Mouse (Mus musculus): Measurements from ENCODE around the gene Spats1. TPM values are rescaled to one million over a fixed set of nuclear protein-coding genes. Genes with fewer than 3 reads are reported as not detected.

The Spats1 gene
- polyA plus RNA-seq (2015; fragmentation: Nextera tagmentation; extraction: Ambion mirVana): 0.17 and 0.39 TPM in 2 replicates

DNA sequence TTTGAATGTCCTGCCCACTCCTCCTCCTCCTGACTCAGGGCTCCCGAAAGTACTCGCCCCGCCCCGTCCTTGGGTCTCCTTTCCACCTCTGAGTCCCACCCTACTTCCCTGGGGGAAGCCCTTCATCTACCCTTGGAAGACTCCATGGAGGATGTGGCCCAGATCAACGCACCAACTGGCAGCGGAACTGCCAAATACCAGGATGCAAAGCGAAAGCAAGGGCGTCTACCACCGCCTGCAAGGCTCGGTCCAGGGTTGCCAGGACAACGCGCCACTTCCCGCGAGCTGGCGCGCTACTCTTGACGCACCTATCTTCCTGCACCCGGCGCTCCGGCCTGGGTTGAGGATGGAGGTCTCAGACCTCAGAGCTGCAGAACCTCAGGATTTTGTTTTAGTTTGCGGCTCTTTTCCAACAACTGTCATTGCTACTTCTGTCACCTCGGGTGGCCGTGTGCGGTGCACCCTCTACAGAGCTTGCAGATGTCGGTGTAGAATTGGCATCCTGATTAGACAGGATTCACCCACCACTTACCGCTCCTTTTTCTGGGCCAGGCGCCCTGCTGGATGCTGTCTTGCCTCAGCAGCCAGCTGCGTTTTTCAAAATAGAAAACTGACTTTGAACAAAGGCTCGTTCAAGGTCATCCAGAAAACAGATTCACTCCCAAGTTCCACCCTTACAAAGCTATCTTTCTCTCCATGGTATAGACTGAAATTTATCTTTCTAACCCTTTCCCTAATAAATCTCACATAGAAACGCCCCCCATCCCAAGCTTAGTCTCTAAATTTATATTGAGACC, at the start of gene Spats1:
Gene Spats1, minus strand, starts transcription at position 747 of the 797 bp plus-strand sequence.
- H3K4me2 ChIP-seq (ENCODE audit: low read length): peak within 1 kb of the TSS; percentile 62
- DNase-seq (ENCODE audit: low spot score) (peak; percentile 36), ATAC-seq (replicated peaks; ENCODE audit: low FRiP score, low read depth) (peak; percentile 59)
- H3K36me3 ChIP-seq (ENCODE audit: insufficient read depth, low read length): no peaks in the 10 kb centered on the region
- no peaks in the 10 kb centered on the region for H3K9me3 ChIP-seq (replicated peaks; ENCODE audit: low read length)
- 4% methylated on average over 30 of the region's 30 CpGs for WGBS
- no peak within 1 kb of the TSS for H3K9ac ChIP-seq (ENCODE audit: low read depth, low read length)
- no peak within 1 kb of the TSS for H3K27ac ChIP-seq
- peak within 1 kb of the TSS; percentile 42 for H3K4me3 ChIP-seq (replicated peaks; ENCODE audit: low read depth, low read length)
- H3K4me1 ChIP-seq (replicated peaks; ENCODE audit: insufficient read depth, low read length): no peaks in the 10 kb centered on the region
- peaks cover 5% of the 10 kb centered on the region; the same call in 1 of the 2 replicates for H3K27me3 ChIP-seq (ENCODE audit: insufficient read depth, low read length)
- TF ChIP-seq CTCF (IDR thresholded peaks at IDR 0.05; ENCODE audit: low read depth): no peak

DNA sequence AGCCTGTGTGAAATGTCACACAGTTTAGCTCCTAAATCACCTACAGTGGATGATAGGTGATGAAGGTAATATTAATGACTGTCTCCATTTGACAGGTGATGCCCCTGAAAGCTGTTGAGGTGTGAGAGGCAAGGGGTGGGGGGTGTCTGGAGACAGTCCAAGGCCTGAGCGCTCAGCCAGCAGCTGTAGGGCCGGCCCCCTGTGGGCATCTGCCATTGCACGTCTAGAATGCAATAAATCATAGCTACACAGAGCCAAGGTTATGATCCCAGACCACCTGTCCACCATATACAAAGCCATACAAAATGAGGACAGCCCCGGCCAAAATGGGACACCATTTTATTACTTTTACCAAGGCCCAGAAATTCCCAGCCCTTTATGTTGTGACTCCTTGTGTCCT, 49.7 kb upstream of the Spats1 start:
- H3K9me3 ChIP-seq (replicated peaks; ENCODE audit: low read length): no peaks in the 10 kb centered on the region
- H3K9ac ChIP-seq (ENCODE audit: low read depth, low read length): no peak overlapping the region
- ATAC-seq (replicated peaks; ENCODE audit: low FRiP score, low read depth): no peak
- WGBS: 48% methylated on average over 4 of the region's 4 CpGs
- H3K27ac ChIP-seq: no peak overlapping the region
- H3K27me3 ChIP-seq (ENCODE audit: insufficient read depth, low read length): peaks cover 6% of the 10 kb centered on the region; the same call in 1 of the 2 replicates
- no peak overlapping the region for H3K4me3 ChIP-seq (replicated peaks; ENCODE audit: low read depth, low read length)
- H3K36me3 ChIP-seq (ENCODE audit: insufficient read depth, low read length): no peaks in the 10 kb centered on the region
- no peak overlapping the region for H3K4me2 ChIP-seq (ENCODE audit: low read length)
- 0 out of 2 replicates have a peak, but pooled peaks cover 6% of the 10 kb centered on the region for H3K4me1 ChIP-seq (replicated peaks; ENCODE audit: insufficient read depth, low read length)
- no peak for DNase-seq (ENCODE audit: low spot score)
- TF ChIP-seq CTCF (IDR thresholded peaks at IDR 0.05; ENCODE audit: low read depth): no peak

DNA sequence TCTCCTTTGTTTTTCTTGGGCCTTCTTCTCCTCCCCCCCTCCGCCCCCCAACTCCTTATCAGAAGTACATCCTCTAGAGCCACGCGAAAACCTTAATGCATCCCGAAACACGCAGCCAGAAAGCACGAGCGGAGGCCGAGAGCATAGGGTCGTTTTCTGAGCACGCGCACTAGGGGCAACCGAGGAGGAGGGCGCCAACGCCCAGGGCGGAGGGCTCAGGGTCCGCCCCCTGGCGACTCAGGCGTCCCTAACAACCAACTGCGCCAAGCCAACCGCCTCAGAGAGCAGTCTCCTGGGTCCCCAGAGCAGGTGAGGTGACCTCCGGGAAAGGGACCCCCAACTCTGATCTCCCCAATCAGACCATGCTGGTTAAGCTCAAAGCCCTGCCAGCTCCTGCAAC, 48.0 kb upstream of the Spats1 start, which contains the start of gene Tcte1:
Gene Tcte1, plus strand, starts transcription at position 172 of the 400 bp plus-strand sequence.
- peaks cover 6% of the 10 kb centered on the region; the same call in 1 of the 2 replicates for H3K27me3 ChIP-seq (ENCODE audit: insufficient read depth, low read length)
- DNase-seq (ENCODE audit: low spot score) (peak; percentile 70), ATAC-seq (replicated peaks; ENCODE audit: low FRiP score, low read depth) (peak; percentile 50; the same call in 1 of the 2 replicates)
- no peak within 1 kb of the TSS for H3K27ac ChIP-seq
- 0 out of 2 replicates have a peak, but pooled peaks have one; percentile 7 for TF ChIP-seq CTCF (IDR thresholded peaks at IDR 0.05; ENCODE audit: low read depth)
- peak within 1 kb of the TSS; percentile 63 for H3K4me2 ChIP-seq (ENCODE audit: low read length)
- H3K9me3 ChIP-seq (replicated peaks; ENCODE audit: low read length): no peaks in the 10 kb centered on the region
- H3K9ac ChIP-seq (ENCODE audit: low read depth, low read length): peak within 1 kb of the TSS; percentile 42; the same call in 1 of the 2 replicates
- H3K4me1 ChIP-seq (replicated peaks; ENCODE audit: insufficient read depth, low read length): 0 out of 2 replicates have a peak, but pooled peaks cover 6% of the 10 kb centered on the region
- peaks cover 11% of the 10 kb centered on the region; the same call in 1 of the 2 replicates for H3K36me3 ChIP-seq (ENCODE audit: insufficient read depth, low read length)
- peak within 1 kb of the TSS; percentile 23 for H3K4me3 ChIP-seq (replicated peaks; ENCODE audit: low read depth, low read length)
- under 1% methylated on average over 21 of the region's 21 CpGs for WGBS

DNA sequence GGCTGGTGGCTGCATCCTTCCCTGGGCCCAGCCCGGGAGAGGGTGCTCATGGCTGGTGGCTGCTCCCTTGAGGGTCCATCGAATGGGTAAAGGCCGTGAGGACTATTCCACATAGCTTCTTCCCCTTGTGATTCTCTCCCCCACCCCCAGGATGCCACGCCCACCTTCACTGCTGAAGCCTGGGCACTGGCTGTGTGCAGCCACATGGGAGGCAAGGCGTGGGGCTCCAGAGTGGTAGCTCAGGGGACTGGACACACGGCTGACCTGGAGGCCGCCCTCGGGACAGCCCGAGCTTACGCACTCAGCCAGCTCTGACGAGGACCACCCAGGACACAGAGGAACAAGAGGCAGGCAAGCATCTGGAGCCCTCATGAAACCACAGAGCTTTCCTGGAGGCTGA, 44.9 kb upstream of the Spats1 start:
- Histone ChIP-seq H3K27ac (no peak overlapping the region), H3K27me3 (ENCODE audit: insufficient read depth, low read length) (peaks cover 6% of the 10 kb centered on the region; the same call in 1 of the 2 replicates), H3K36me3 (ENCODE audit: insufficient read depth, low read length) (peaks cover 14% of the 10 kb centered on the region; the same call in 1 of the 2 replicates), H3K4me2 (ENCODE audit: low read length) (no peak overlapping the region), H3K9ac (ENCODE audit: low read depth, low read length) (no peak overlapping the region), H3K4me3 (replicated peaks; ENCODE audit: low read depth, low read length) (no peak overlapping the region), H3K9me3 (replicated peaks; ENCODE audit: low read length) (no peaks in the 10 kb centered on the region), H3K4me1 (replicated peaks; ENCODE audit: insufficient read depth, low read length) (0 out of 2 replicates have a peak, but pooled peaks cover 6% of the 10 kb centered on the region)
- TF ChIP-seq CTCF (IDR thresholded peaks at IDR 0.05; ENCODE audit: low read depth): no peak
- WGBS: 72% methylated on average over 11 of the region's 11 CpGs
- ATAC-seq (replicated peaks; ENCODE audit: low FRiP score, low read depth) (no peak), DNase-seq (ENCODE audit: low spot score) (no peak)

DNA sequence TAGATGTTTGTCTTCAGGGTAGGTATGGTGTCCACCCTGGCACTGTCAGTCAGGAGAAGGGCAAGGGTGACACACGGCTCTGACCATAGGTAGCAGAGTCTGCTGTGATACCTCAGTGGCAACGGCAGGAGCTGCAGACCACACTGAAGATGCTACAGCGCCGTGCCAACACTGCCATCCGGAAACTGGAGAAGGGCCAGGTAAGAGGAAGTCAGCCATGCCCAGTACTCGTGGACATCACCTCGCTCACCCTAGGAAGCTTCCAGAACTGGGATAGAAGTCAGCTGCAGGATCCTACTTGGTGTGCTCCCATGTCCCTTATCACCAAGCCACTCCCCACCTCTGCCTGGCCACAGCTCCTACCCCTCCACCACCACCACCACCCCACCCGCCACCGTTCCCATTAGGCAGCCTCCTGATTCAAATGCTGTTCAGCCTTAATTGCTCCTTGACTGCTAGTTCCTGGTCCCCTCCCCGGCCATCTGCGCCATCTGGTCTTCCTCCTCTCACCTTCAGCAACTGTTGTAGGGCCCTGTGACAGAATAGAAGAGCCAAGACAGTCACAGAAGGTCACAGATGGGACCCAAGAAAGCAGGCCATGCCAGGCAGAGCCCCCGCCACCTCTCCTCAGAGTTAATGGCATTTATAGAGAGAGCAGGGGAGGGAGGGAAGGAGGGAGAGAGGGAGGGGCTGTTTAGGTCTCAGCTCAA, 43.7 kb upstream of the Spats1 start:
- WGBS: 73% methylated on average over 12 of the region's 12 CpGs
- Histone ChIP-seq H3K4me2 (ENCODE audit: low read length) (no peak overlapping the region), H3K9ac (ENCODE audit: low read depth, low read length) (no peak overlapping the region), H3K36me3 (ENCODE audit: insufficient read depth, low read length) (peaks cover 14% of the 10 kb centered on the region; the same call in 1 of the 2 replicates), H3K27ac (no peak overlapping the region), H3K27me3 (ENCODE audit: insufficient read depth, low read length) (no peaks in the 10 kb centered on the region), H3K4me1 (replicated peaks; ENCODE audit: insufficient read depth, low read length) (0 out of 2 replicates have a peak, but pooled peaks cover 6% of the 10 kb centered on the region), H3K4me3 (replicated peaks; ENCODE audit: low read depth, low read length) (no peak overlapping the region), H3K9me3 (replicated peaks; ENCODE audit: low read length) (no peaks in the 10 kb centered on the region)
- no peak for DNase-seq (ENCODE audit: low spot score)
- no peak for TF ChIP-seq CTCF (IDR thresholded peaks at IDR 0.05; ENCODE audit: low read depth)
- ATAC-seq (replicated peaks; ENCODE audit: low FRiP score, low read depth): no peak
